Mouse (Mus musculus) spleen, adult 12 weeks (tissue): Measurements from ENCODE around the gene Uap1.

Experiments used
- DNase-seq: peaks from one replicate; pipeline ENCODE4 v3.0.0; 2022; ENCODE audit warnings: low spot score

Gene Uap1

DNA sequence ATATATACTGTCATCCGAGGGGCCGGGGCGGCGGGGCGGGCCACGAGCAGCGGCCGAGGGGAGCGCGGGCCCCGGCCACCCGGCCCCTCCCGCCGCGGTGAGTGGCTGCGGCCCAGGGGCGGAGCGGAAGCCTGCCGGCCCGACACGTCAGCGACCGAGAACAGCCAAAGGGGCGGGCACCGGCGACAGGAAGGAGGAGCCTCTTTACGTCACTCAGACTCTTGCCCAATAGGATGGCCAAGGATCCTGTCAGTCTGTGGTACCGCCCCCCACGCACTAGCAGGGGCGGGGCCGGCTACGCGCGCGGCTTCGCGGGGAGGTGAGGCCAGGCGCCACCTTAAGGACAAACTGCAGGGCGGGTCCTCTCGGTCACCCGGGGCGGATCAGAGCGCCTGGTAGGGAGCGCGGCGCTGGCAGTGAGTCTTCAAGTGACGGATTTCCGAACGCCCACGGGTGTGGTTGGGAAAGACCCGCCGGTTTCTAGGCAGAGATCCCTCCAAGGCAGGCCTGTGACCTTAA, at the start of gene Uap1:
TSS of gene Uap1 (minus strand) at position 144 of the 519 bp plus-strand sequence.
- peak; percentile 100 for DNase-seq

DNA sequence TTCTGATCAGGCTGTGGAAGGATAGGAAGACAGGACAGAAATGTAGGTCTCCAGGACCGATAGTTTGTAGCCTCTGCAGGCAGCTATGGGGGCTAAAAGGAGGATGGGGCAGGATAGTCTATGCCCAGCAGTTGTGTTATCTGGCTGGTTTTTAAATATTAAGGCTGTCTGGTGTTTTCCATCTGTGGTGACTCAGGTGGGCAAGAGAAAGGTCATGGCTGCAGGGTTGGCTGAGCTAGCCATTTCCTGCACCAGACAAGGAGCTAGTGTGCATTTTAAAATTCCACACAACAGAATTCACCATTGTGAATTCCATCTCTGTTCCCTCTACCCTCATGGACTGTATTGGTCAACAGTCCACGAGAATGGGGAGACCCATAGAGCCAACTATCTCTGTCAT, 48.5 kb upstream of the Uap1 start:
- DNase-seq, result no peak

DNA sequence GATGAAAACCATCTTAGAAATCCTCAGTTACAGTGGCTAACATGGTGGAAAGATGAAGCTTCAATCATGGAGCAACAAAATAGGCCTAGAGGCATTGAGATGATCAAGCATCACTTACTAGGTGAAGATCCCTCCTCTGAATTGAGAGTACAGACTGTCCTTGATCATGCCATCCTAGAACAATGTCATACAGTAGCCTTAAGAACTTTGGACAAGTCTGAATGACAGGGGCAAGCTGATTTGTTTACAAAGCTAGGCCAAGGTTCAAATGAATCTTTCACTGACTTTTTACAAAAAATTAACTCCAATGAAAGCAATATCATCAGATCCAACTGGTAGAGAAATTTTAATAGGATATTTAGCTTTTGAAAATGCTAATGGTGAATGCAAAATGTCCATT, 45.6 kb upstream of the Uap1 start:
- no peak for DNase-seq

DNA sequence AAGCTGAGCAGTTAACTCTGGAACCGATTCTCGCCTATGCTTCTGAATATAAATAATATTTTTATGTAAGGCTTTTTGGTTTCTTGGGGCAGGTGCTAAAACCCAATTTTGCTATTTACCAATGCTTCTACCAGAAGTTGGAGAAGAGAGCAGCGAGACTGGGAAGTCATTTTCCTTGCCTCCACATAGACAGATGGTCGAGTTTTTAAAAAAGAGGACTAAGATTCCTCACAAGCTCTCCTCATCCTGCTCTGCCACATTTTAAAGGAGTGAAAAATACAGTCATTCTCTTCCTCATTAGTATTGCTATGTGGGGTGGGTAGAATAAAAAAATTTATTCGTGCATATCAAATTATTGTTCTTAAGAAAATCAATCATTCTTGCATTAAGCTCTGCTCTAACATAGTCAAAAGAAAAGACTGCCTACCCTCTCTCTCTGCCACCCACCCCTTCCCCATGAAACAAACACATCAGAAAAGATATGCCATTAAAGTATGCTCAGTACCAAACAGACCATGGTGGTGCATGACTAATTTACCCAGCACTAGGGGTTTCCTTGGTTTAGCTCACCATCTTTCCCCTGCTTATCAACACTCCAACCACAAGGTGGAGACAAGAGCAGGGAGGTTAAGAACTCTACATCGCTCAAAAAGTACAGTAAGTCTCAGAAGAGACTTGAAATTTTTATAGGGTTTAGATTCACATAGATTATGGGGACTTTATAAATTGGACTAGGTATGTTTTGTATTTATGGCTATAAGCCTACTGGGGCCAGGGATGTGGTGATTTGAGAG, 43.5 kb upstream of the Uap1 start:
- DNase-seq, result no peak

DNA sequence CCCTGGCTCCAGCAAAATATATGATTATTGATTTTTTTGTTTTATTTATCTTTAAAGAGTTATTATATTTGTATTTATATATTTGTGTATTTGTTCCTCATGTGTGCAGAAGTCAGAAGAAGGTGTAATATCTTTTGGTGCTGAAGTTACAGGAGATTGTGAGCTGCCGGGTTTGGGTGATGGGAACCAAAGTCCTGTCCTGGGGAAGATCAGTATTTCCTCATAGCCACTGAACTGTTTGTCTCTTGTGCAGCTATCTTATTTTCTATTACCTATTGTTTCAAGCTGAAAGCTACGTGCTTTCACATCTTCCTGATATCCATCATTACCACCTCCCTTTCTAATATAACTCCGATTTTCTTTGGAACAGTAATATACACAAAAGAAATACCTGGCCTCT, 40.8 kb upstream of the Uap1 start:
- no peak for DNase-seq

DNA sequence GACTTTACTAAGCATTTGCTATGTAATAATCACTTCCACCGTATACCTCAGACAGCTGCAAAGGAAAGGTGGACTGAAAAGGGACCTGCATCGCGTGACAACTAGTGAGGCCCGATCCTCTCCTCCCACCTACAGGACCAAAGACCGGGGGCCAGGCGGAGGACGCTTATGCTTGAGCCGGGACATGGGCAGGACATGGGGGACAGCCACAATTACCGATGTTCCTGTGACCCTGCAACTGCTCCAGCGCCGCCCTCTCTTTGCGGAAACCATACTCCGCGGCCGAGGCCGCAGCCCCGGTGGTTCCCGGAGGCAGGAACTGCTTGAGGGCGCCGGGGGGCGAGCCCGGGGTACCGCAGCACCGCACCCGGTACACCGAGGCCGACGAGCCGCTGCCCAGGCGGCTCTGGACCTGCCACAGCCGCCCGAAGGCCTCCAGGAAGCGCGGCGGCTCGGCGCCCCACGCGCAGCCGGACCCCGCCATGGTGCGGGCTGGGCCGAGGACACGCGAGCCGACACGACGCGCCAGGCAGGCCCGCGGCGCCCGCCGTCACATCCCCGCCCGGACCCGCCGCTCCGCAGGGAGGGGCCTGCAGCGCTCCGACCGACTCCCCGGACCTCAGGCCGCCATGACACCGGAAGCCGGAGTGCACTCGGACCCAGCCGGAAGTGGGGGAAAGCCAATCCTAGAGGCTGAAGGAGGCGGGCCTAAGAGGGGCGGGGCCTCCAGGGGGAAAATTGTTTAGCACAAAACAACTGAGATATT, 40.2 kb upstream of the Uap1 start, which contains the start of gene Uhmk1:
TSS of gene Uhmk1 (minus strand) at position 641 of the 766 bp plus-strand sequence.
- DNase-seq, result peak; percentile 81

DNA sequence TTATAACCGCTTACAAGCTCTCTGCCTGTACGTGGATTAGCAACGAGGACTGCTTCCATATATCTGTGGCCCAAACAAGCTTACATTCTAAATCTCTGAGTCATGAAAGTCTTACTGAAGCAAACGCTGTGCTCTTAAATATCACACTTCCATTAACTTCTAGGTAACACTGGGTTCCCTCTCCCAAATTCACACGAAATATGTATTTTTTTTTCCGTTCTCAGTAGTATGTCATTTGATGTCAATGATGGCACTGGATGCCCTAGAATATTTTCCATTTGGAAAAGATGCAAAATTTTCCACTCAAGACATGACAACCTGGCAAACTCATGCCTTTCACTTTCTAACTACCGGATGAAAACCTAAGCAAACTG, 39.6 kb upstream of the Uap1 start:
- DNase-seq, result no peak

DNA sequence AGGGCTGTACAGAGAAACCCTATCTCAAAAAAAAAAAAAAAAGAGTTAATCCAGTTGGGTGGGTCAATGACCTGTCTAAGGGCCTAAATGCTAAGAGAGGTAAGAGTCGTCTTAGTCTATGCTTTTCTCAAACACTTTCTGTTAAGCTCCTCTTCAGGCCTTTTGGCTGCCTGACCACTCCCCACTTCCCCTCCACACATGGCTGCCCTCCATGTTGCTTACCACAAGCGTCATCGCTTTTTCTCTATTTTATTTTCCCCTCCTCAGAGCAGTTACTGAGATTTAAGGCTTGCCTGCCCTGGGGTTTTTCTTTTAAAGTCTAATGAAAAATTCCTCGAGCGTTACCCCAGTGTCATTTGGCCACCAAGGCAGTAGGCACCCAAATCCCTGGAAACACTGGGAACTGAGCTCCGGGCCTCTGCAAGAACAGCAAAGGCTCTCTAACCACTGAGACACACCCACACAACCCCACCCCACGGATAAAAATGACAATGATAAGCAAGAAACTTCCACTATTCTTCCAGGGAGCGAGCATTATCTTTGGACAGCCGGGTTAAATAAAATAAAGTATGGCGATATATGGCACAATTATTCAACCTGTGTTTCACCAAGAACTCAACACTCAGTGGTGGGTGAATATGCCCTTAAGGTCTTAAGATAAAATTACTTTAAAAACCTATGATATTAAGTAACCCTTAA, 38.6 kb upstream of the Uap1 start:
- no peak for DNase-seq

DNA sequence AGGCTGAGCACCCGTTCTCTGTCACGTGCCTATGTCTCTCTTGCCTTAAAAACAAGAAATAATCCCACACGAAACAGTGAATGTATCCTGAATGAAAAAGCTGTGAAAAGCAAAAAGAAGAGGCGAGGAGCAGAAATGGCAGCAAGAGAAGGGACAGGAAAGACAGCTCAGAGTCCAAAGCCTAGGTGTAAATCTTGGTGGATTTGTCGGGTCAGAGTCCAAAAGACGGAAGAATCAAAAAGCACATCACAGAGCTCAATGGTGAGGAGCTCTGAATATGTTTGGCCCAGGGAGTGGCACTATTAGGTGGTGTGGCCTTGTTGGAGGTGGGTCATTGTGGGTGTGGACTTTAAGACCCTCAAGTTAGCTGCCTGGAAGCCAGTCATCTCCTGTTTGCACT, 31.6 kb upstream of the Uap1 start:
- DNase-seq, result no peak

DNA sequence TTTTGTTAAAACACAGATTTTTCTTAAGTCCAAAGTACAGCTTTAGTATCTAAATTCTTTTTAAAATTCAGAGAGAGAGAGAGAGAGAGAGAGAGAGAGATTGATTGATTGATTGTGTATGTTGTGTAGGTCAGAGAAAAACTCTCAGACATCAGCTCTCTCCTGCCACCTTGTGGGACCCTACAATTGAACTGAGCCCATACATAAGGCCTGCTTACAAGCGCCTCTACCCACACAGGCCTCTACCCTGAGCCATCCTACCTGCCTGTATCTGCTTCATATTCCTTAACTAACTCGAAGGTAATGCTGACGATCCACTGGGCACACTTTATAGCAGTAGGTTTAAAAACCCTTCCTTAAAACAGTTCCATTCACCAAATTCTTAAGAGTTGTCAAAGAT, 25.6 kb upstream of the Uap1 start:
- DNase-seq, result no peak

DNA sequence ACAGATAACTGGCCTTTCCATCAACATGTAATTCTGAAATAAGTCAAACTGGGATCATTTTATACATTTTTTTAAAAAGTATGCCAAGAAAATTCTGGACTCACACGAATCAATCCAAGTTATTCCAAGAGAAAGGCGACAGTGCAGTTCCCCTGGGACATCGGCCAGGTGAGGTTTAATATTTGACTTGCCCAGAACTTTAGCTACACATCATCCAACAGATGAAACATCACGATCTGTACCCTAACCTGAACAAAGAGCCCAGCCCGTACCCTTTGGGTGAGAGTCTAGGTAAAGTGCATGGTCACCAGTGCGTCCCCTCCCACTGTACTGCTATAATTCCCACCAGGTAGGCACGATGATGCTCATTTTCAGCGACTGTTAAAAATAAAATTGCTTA, 21.5 kb upstream of the Uap1 start:
- no peak for DNase-seq

DNA sequence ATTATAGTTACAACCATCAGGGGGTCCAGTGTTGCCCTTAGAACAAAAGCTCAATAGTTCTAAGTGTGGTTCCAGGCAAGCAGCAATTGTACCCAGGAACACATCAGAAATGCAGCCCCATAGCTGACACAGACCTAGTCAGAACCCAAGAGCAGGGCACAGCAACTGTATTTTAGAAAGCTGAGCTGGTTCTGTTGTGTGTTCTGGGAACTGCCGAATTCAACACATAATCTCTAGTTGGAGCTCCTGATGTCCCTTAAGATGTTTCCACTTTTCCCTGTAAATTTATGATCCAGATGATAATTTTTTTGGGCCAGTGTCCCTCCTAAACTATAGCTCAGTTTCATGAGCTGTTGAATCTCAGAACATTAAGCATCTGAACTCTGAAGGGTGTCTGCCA, 17.2 kb upstream of the Uap1 start:
- DNase-seq, result no peak

DNA sequence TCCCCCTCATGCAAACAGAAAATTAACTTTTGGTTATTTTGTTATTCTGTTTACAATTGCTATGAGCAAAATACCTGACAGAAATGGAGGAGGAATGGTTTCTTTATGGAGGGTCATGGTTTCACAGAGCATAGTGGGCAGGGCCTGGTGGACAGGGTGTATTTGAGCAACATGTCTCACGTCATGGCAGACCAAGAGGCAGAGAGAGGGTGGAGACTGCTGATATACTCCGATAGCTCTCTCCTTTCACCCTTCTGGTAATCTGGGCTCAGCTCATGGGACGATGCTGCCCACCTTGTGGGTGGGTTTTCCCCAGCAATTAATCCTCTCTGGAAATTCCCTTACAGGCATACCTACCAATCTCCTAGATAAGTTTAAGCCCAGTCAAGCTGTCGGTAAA, 15.5 kb upstream of the Uap1 start:
- DNase-seq, result no peak

DNA sequence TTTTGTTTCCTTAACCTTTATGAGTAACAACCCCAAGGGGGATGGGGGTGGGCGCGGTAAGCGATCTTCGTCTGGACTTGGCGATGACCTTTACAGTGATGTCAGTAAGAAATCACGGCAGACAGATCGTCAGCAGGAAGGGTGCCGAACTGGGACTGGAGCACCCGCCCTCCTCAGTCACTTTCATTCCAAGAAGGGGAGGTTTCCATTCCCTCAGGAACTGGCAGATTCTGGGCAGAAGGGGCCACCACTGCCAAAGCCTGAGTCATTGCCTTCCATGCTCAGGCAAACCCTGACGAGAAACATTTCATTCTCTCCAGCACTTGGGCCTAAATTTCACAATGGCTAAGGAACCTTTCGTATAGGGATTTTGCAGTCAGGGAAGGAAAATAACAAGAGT, 13.8 kb upstream of the Uap1 start:
- DNase-seq, result no peak

DNA sequence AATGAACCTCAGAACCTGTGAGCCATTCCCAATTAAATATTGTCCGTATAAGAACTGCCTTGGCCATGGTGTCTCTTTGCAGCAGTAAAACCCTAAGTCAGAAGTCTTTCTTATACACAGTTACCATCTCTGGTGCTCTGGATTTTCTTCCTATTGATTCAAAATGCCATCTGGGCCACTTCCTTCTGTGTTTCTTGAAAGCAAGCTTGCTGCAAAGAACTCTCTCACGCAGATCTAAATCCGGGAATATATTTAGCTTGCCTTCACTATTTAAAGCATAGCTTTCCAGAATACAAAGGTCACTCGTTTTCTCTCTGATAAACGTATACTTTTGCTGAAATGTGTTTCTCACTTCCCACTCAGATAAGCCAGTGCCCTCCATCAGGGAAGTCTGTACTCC, 11.8 kb upstream of the Uap1 start:
- no peak for DNase-seq

DNA sequence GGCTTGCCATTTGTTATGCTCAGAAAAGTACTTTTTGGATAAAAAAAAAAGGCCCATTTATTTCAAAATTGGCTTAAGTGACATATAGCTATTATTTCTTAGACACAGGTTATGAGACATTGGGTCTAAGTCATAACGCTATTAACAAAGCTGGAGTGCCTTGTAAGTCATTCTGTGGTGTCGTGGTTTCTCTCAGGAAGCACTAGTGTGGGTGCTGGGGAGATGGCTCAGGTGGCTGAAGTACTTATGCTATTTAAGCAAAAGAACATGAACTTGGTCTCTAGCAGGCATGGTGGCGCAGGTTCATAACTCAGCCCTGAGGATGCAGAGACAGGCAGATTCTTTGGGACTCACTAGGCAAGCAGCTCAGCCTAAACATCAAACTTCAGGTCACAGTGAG, 10.4 kb upstream of the Uap1 start:
- no peak for DNase-seq

DNA sequence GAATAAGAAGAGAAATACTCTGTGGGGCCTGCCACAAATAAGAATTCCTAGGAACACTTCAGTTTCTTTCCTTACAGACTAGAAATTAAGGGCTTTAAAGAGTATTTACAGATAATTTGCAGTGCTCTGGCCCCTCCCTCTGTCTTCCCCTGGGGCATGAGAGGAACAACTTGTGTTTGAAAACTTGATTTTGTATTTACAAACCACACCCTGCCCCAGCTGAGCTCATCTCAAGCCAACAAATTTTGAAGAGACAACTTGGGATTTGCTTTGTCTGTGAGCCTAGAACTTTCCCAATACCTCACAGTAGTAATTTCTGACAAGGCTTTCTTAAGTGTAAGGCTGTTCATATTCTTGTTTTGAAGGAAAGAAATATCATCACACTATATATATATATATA, 7.9 kb upstream of the Uap1 start:
- DNase-seq, result no peak

DNA sequence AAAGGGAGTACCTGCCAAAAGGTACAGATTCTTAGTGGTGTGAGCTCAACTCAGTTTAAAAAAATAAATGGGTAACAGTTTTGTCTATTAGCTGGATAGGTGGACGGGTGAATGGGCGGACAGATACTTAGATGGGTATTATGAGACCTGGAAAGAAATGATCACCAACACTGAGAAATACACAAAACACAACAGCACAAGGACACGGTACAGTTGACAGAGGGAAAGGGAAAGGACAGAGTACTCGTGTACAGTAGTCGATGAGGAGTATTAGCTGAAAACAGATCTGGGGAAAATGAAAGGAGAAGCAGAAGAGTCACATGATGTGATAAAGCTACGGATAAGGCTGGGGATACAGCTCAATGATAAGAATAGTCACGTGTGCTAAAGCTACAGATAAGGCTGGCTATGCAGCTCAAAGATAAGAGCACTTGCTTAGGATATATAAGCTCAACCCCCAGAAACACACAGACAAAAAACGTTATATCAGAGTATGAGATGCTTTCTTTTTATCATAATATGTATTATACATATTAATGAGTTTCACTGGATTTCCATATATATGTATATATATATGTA, 2.0 kb upstream of the Uap1 start:
- no peak for DNase-seq

DNA sequence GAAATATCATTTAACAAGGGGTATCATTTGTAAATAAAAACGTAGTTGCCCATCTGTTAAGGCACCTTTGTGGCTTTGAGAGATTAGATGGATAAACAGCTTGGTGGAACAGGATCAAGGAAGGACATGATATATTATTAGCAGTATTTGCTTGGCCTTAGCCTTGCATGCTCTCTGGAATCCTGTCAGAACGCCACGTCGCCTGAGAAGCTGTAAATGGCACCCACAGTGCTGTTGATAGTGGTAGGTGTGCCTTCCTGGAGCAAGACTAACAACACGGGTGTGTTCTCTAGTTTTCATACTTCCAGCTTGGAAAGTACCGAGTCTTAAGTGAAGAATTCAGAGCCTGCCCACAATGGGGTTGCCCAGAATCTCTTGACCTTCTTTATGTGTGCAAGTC, 1.1 kb upstream of the Uap1 start:
- no peak for DNase-seq

DNA sequence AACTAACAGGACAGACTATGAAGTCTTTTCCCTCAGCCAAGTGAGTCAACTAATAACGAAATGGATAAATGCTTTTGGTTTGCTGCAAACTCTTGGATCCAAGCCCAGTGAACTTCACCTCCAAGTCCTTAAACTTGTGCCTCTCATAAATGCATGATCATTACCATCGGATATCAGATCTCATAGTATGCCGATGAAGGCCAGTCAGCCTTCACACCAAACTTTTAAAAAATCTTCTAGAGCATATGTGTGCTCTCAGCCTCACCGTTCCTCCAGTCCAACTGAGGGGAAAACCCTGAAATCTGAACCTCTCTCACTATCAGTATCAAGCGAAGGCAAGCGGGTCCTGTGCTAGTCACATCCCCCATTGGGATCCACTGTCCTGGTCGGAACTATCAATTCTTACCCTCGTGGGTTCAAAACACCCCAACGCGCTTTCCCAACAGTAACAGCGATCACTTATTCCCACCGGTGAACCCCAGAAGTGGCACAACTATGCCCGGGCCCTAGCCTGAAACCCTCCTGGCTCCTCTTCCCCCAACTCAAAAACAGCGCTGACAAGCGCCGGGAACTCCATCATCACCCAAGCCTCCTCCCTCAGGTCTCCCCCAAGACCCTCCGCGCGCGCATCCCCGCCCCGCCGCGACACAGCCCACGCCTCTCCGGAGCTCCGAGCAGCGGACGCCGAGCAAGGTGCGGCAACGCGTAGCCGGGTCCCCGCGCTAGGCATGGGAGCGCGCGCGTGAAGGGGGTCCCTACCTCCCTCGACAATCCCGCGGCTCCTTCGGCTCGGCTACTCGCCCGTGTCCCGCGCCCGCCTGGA, 555 bp downstream of the Uap1 start:
- DNase-seq, result no peak

DNA sequence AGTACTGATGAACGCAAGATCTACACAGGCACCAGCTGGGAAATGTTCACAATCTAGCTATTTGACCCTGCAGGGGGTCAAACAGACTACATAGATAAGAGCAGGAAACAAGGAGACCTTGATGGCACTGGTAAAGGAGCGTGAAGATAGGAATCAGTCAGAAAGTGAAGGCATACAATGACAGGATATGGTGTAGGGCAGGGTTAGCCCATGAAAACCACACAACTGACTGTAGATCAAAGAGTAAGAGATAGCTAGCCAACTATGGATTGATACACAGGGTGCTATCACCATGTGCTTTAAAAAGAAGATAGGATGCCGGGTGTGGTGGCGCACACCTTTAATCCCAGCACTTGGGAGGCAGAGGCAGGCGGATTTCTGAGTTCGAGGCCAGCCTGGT, 7.0 kb downstream of the Uap1 start:
- DNase-seq, result no peak

DNA sequence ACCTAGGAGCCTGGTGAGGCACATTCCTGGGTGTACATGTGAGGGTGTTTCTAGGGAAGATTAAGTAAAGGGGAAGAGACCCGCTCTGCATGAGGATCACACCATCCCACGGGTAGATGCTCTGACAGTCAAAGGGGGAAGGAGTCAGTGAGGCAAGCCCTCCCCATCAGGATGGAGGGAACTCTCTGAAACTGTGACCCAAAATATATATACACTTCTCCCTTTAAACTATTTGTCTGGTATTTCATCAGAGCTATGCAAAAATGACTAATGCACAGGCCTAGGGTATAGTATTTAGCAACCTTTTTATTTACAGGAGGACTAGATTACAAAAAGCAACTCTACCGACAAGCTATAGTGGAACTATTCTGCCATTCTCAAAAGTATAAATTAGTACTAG, 9.8 kb downstream of the Uap1 start:
- DNase-seq, result no peak
